Mouse (Mus musculus) c-Kit-positive CD71-positive TER-119-negative erythroid progenitor cells, embryonic 14.5 days (primary cell): ENCODE measurements around the gene Slc44a4.
"Not testable (repeated sequence)": the region's sequence is repeated elsewhere in the genome, so short reads cannot be mapped to it uniquely, and the experiment has no call there.

Experiments used
- DNase-seq: peaks from one replicate; pipeline ENCODE4 v3.0.0-alpha.2; 2013; ENCODE audit warnings: low read depth

Gene Slc44a4

DNA sequence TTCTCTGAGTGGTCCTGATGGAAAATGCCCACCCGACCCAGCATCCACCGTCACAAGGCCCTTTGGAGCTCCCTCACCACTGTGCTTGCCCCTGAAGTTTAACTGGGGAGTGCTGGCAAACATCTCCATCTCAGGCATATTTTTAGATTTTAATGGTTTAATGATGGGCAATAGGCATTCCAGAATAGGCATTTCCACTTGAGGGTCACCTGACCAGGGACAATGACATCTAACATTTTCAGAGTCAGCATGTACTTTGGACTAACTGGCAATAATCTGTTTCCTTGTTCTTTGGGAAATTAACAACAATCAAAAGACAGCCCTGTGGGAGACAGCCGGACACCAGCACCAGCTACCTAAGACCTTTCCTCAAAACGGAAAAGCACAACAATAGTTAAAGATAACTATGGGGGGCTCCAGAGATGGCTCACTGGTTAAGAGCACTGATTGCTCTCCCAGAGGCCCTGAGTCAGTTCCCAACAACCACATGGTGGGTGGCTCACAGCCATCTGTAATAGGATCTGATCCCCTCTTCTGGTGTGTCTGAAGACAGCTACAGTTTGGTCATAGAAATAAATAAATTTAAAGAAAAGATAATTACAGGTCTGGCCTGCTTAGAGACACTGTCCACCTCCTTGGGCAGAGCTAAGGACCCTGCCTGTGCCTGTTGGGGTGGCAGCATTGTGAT is 29.0 kb downstream of the Slc44a4 start:
- DNase-seq = no peak

DNA sequence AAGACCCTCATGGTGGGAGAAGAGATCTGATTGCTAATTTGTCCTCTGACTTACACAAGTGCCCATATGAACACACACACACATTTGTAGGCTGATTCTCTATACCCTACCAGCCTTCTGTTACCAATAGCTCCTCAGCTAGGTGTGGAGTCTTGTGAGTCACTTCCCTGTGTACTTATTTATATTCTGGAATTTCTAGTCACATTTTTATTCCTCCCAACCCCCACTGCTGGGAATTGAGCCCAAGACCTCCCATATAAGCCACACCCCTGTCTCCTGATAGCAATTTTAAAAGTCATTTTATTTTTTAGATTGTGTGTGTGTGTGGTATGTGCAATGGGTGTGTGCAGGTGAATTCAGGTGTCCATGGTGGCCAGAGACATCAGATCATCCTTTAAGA is 30.1 kb downstream of the Slc44a4 start:
- DNase-seq = no peak

DNA sequence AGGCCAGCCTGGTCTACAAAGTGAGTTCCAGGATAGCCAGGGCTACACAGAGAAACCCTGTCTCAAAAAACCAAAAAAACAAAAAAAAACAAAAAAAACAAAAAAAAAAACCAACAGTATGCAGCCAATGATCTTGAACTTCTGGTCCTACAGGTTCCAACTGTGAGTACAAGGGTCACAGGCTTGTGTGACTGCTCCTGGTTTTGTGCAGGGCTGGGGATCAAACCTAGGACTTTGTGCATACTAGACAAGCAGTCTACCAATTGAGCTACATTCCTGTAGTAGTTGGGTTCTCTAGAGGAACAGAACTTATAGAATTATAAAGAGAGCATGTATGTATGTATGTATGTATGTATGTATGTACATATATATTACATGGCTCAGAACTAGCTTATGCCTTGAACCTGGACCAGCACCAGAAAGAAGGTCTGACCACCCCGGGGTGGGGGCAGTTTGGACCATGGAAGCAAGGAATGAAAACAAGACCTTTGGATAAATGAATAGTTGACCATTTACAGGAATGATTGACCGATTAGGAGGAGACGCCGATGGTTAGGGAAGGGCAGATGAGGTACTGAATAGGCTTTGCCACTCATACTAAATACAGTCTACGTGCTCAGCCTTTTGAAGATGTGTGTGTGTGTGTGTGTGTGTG is 32.3 kb downstream of the Slc44a4 start:
- no peak for DNase-seq

DNA sequence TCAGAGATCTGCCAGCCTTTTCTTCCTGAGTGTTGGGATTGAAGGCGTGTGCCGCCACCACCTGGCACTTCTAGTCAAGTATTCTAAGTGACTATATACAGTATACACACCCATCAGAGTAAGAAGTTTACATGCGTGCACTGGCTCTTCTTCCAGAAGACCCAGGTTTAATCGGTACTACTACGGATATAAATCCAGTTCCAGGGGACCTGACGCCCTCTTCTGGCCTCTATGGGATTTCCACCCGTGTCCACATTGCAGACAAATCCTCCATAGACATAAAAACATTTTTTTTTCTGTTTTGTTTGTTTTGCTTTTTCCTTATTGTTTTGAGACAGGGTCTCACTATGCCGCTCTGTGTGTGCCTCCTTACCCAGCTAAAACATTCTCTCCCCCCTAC is 33.3 kb downstream of the Slc44a4 start:
- DNase-seq = no peak

DNA sequence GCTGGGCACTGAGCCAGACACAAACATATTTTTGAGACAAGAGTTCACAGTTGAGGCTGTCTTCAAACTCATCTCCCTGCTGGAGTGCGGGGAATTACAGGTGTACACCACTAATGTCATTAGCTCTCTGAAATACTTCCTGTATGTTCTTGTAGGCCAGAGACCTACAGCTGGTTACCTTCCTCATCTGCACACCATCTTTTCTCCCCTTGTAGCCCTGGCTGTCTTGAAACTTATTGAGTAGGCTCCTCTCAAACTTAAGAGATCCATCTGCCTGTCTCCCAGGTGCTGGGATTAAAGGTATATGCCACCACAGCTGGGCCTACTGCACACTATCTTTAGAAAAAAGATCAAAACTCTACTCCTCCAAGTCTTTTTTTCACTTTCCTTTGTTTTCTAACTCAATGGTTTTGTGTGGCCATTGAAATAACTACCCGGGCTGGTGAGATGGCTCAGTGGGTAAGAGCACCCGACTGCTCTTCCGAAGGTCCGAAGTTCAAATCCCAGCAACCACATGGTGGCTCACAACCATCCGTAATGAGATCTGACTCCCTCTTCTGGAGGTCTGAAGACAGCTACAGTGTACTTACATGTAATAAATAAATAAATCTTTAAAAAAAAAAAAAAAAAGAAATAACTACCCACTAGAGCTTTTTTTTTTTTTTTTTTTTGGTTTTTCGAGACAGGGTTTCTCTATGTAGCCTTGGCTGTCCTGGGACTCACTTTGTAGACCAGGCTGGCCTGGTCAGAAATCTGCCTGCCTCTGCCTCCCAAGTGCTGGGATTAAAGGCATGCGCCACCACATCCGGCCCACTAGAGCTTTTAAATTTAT is 34.7 kb downstream of the Slc44a4 start:
- not testable (repeated sequence) for DNase-seq

DNA sequence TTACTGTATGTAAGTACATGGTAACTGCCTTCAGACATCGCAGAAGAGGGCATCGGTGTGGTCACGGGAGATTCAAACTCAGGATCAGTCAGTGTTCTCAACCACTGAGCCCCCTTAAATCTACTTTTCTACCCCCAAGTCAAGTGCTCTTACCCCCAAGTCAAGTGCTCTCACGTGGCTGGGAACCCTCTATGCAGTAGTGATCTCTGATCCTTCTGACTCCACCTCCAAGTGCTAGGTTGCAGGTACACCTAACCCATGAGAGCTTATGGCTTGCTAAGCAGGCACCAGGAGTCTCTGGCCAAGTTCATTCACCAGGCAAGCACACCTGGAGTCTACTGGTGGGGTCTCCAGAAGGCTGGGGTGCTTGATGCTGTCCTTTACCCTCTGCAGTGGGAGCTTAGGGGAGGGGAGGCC is 35.3 kb downstream of the Slc44a4 start:
- DNase-seq = no peak

DNA sequence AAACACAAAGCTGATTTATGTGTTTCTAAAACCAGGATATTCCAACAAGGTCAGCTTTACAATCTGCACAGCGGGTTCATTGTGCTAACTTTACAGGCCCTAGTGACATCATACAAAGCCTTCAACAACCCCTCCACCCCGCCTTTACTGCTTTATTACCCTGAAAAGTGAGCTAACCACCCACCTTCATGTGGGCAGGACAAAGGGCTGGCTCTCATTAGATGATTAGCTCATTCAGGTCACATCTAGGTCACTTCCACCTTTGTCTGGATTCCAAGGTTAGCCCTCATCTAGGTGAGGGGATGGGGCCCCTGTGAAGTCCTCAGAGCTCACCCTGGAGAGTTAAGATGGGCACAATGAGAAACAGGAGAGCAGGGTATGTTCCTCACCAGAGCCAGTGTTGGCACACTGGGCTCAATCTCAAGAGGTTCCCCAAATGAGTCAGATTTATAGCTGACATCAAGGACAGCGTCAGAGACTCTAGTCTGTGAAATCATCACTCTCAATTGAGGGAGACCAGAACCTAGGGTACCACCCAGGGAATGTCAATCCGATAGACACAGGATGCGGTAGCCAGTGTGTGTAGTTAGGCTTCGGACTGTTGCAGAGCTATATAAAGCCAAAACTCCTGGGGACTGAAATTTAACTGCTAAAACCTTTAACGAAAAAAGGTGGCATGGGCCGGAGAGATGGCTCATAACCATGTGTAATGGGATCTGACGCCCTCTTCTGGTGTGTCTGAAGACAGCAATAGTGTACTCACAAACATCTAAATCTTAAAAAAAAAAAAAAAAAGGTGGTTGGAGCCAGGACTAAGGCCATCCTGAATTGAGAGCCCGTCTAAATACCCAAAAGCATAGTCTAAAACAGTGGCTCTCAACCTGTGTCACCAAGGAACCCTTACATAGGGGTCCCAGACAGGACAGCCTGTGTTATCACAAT is 36.5 kb downstream of the Slc44a4 start:
- DNase-seq = no peak

DNA sequence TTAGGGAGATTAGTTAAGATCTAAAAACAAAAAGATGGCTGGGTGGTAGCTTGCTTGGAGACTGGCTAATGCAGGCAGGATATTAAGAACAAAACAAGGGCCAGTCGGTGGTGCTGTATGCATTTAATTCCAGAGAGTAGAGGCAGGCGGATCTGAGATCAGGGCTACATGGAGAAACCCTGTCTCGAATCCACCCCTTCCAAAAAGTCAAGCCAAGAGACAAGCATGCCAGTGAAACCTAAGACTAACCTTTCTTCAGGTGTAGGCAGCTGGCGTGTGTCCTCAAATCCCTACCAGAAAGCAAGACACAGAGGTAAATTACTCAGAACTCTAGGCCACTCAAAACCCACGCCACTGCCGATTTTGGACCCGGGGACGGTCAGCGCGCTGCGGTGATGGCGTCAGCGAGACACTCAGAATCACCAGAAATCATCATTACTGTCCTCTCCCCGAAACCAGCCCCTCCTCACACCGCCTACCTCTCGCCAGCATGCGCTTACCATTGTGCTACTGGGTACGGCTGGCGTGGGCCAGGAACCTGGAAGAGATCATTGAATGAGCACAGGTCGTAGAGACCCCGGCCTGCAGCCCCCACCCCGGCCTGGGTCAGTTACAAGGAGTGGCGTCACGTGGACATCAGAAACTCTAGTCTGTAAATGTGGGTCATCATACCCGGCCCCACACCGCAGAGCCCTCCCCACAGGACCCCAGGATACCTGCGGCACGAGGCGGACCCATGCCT is 37.5 kb downstream of the Slc44a4 start:
- no peak for DNase-seq

DNA sequence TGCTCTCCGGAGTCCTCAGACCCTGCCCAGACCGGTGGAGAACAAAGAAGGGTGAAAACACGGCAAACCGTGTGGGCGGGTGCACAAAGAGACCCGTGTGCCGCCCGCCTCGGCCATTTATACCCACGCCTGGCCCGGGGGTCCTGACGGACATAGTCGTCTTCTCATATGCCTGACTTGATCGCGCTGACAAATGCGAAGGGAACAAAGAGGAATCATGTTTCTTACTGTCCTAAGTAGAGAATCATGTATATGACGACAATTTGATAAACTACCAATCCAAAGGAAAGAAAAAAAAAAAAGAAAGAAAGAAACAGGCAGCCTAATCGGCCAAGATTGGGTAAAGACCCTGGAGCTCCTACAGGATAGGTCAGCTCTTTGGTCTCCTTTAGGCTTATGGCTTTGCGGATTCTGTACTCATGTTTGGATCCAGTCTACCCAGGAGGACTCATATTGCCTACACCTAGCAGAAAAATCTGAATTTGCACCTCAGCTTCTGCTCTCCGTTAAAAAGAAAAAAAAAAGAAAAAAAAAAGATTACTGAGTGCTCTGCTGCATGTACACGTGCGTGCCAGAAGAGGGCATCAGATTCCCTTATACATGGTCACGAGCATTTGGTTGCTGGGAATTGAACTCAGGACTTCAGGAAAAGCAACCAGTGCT is 38.2 kb downstream of the Slc44a4 start:
- peak; percentile 64 for DNase-seq

DNA sequence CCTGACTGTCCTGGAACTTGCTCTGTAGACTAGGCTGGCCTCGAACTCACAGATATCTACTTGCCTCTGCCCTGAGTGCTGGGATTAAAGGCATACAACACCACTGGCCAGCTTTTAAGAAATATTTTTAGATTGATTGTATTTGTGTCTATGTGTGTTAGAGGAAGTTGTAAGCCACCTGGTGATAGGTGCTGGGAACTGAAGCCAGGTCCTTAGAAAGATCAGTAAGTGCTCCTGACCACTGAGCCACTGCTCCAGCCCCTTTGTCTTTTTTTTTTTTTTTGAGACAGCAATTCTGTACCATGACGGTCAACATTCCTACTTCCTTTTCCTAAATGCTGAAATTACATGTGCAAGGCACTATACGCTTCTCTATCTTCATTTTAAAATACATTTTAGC is 39.0 kb downstream of the Slc44a4 start:
- DNase-seq = no peak

DNA sequence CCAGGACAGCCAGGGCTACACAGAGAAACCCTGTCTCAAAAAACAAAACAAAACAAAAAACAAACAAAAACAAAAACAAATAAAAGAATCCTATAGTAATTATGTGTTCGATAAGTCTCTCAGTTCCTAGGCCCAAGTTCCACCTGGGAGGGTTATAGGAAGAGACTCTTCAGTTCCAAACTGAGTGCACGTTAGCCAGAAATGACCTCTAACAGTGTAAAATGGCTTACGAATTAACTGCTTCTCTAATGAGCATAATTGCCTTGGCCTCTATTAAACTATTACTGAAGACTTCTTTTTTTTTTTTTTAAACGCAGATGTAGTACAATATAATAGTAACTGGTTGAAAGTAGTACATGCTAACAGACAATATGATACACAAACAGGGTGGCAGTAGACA is 39.6 kb downstream of the Slc44a4 start:
- DNase-seq = no peak

DNA sequence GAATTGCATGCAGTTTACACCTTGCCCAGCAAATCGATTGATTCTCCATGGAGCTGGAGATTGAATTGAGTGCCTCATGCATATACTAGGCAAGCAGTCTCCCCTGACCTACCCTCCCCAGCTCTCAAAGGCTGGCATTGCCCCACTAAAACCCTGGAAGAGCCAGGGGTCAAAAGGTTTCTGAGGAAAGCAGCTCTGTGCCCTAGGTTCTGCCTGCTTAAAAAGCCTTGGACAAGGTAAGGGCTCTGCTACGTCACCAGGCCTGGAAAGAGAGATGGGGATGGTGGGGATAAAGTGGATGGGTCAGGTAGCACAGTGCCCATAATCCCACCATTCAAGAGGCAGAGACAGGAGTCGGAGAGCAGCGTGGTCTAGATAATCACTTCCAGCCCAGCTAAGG is 40.6 kb downstream of the Slc44a4 start:
- DNase-seq = no peak

DNA sequence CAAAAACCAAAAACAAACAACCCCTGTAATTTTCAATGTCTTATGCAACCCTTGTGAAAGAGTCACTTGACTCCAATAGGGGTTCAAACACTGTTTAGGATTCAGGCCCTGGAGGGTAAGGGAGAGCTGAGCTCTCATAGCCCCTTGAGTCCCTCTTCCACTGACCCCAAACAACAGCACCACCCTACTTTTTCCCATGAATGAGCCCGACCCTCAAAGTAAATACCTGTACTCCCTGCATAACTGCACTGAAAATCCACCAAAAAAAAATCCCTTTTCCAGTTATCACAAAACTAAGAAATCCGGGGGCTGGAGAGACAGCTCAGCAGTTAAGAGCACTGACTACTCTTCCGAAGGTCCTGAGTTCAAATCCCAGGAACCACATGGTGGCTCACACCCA is 41.6 kb downstream of the Slc44a4 start:
- DNase-seq = no peak

DNA sequence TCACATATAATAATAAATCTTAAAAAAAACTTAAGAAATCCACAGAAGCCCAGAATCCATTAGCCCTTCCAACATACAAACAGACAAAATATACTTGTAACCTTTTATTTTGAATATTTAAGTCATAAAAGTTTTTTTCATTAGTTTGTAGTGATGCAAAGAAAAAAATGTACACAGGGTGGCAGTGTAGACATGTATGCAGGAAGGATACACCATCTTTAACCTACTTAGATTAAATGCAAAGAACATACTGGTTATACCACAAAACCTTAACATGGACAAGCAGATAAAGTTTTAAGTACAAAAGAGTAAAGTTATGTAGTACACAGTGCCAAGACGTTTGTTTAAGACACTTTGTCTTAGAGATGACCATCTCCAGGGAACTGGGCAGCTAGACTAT is 42.1 kb downstream of the Slc44a4 start:
- DNase-seq = no peak

DNA sequence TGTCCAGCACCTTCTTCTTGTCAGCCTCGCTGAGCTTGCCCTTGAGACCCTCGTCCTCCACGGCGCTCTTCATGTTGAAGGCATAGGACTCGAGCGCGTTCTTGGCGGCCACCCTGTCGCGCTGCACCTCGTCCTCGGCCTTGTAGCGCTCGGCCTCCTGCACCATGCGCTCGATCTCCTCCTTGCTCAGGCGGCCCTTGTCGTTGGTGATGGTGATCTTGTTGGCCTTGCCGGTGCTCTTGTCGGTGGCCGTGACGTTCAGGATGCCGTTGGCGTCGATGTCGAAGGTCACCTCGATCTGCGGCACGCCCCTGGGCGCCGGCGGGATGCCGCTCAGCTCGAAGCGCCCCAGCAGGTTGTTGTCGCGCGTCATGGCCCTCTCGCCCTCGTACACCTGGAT is 43.0 kb downstream of the Slc44a4 start:
- DNase-seq = not testable (repeated sequence)

DNA sequence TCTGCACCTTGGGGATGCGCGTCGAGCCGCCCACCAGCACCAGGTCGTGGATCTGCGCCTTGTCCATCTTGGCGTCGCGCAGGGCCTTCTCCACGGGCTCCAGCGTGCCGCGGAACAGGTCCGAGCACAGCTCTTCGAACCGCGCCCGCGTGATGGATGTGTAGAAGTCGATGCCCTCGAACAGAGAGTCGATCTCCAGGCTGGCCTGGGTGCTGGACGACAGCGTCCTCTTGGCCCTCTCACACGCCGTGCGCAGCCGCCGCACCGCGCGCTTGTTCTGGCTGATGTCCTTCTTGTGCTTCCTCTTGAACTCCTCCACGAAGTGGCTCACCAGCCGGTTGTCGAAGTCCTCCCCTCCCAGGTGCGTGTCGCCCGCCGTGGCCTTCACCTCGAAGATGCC is 43.7 kb downstream of the Slc44a4 start:
- not testable (repeated sequence) for DNase-seq

DNA sequence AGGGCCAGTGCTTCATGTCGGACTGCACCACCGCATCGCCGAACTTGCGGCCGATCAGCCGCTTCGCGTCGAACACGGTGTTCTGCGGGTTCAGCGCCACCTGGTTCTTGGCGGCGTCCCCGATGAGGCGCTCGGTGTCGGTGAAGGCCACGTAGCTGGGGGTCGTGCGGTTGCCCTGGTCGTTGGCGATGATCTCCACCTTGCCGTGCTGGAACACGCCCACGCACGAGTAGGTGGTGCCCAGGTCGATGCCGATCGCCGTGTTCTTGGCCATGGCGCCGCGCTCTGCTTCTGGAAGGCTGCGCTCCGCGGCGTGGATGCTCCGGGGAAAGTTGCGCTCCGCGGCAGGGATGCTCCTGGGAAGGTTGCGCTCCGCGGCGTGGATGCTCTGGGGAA is 44.5 kb downstream of the Slc44a4 start:
- DNase-seq = not testable (repeated sequence)

DNA sequence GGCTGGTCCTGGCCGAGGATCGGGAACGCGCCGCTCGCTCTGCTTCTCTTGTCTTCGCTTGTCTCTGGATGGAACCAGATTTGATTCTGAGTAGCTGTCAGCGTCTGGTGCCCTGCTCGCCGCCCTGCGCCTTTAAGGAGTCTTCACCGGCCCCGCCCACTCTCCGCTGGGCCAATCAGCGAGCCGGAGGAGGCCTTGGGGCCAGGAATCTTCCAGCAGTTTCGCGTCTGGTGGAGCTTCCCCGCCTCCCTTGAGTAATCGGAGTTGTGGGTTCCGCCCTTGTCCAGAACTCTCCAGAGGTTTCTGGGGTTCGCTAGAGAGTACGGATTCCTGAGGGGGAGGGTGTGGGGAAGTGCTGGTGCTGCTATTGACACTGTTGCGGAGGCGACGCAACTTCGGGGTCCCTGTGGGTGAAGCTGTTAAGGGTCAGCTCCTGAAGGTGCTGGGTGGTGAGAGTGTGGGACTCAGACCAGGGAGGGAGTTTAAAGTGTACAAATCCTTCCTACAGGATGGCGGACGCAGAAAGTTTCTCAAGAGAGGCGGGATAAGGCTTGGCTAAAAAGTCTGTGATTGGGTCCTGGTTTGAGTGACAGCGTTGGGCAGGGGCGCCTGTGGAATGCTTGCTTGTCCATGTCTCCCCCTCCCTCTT is 45.0 kb downstream of the Slc44a4 start, which contains the start of gene Hspa1b:
Gene Hspa1b (minus strand): TSS at position 109 of the 649 bp plus-strand sequence.
- DNase-seq = not testable (repeated sequence)

DNA sequence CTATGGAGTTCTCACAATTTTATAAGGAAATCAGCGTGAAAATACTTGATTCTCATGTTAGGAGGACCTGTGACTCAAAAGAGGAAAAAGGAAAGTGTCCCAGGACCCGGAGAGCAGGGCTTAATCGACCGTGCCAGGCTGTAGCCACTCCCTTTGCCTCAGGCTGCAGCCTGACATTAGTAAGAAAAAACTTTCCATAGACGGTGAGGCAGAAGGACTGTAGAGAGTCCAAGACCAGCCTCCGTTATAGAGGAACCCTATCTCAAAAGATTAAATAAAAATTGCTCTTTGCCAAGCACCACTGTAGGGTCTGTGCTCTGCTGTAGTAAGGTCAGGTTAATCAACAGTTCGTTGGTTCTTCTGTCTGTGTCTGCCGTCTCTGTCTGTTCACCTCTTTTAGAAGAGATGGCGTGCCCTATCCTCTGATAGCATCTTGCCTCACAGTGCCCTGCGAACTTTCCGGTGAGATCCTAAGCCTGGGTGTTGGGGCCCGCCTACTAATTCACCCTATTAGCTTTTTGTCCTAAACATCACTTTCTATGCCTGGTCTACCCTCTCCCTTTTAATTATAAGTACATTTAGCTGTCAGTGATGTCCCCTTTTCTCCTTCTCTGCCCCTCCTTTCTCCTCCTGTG is 45.7 kb downstream of the Slc44a4 start:
- DNase-seq = no peak
